Mouse (Mus musculus): ENCODE measurements around the gene Nprl3. TPM values are rescaled to one million over a fixed set of nuclear protein-coding genes. Genes with fewer than 3 reads are reported as not detected.
"Not testable (repeated sequence)": the region's sequence is repeated elsewhere in the genome, so short reads cannot be mapped to it uniquely, and the experiment has no call there.

Gene Nprl3
- total RNA-seq, 2 experiments from 2014 or later: 57.1 to 63.2 TPM

DNA sequence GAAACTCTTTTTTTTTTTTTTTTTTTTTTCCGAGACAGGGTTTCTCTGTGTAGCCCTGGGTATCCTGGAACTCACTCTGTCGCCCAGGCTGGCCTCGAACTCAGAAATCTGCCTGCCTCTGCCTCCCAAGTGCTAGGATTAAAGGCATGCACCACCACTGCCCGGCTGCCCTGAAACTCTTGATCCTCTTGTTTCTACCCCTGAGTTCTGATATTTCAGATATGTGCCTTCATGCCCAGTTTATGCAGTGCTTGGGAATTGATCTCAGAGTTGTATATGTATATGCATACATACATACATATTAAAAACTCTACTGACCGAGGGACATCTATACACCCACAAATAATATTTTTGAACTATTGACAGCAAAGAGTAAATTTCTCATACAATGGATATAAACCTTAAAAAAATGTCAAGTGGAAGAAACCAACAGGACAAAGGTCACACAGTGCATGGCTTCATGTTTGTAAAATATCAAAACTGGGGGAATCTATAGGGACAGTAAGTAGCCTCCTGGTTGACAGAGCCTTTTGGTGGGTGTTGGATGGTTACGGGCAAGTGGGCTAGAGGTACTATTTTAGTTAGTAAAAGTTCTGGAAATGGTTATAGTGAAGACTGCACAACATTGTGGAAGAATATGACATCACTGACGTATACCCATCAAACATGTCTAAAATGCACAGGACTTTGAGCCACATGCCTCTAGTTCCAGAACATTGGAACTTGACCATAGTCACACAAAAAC, 17.7 kb upstream of the Nprl3 start:
- DNase-seq (ENCODE audit: low spot score in 2 of 2): no peak

DNA sequence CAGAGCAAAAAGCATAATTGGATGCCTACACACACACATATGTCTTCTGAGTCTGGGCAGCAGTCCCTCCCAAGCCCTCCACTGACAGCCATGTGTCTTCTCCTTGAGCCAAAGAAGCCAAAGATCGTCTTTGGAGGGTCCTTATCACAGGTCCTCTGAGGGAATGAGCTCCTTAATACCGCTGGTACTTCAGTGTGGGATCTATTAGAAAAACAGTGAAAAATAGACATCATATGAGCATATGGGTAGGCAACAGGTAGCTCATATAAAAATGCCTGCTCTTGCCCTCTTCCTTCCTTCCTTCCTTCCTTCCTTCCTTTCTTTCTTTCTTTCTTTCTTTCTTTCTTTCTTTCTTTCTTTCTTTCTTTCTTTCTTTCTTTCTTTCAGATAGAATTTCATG, 17.1 kb upstream of the Nprl3 start:
- not testable (repeated sequence) for DNase-seq (ENCODE audit: low spot score in 2 of 2)

DNA sequence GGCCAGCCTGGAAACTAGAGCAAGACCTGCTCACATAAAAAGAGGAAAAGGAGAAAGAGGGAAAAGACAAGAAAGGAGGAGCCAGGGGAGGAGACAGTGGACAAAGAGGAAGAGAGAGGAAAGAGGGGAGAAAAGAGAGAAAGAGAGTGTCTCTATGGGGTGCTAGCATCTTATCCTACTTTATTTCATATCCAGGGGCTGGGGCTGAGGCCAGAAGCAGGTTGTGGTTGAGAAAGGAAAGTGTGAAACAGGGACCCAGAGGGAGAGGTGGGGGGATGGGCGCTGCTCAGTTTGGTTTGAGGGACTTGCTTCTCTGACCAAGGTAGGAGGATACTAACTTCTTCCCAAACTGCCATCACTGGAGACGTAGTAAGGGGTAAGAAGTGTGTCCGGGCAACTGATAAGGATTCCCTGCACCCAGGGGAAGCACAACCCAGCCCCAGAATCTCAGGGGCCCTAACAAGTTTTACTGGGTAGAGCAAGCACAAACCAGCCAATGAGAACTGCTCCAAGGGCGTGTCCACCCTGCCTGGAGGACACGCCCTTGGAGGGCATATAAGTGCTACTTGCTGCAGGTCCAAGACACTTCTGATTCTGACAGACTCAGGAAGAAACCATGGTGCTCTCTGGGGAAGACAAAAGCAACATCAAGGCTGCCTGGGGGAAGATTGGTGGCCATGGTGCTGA, 15.7 kb upstream of the Nprl3 start, which contains the start of gene Hba-a1:
Gene Hba-a1, plus strand, starts transcription at position 421 of the 687 bp plus-strand sequence.
- not testable (repeated sequence) for DNase-seq (ENCODE audit: low spot score in 2 of 2)

DNA sequence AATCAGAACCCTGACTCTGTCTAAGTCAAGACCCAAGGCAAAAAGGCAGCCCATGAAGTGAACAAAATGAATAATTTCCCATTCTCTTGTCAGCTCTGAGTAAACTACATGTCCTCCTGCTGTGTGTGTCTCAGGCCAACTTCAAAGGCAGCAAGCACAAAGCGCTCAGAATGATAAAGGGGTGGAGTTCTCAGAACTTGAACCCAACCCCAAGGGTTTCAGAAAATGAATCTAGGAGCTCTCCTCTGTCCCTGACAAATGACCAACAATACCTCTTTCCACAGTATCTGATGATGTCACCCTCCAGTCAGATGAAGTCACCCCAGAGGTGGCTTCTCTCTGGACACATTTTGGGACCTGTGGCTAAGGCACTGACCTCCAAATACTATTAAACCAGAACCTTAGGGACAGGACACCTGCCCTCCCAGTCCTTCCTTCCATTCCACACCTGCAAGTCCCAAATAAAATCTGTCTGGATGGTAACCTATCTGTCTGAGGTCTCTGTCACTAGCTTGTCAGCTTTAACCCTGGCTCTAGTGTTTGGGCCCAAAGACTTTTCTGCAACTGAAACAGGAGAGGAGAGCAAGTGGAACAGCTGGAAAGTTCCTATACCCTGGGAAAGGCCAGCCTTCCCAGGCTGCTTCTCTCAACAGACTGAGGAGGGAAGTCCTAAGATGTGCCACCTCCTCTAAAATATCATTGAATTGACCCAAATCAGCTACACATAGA, 14.1 kb upstream of the Nprl3 start:
- no peak for DNase-seq (ENCODE audit: low spot score in 2 of 2)

DNA sequence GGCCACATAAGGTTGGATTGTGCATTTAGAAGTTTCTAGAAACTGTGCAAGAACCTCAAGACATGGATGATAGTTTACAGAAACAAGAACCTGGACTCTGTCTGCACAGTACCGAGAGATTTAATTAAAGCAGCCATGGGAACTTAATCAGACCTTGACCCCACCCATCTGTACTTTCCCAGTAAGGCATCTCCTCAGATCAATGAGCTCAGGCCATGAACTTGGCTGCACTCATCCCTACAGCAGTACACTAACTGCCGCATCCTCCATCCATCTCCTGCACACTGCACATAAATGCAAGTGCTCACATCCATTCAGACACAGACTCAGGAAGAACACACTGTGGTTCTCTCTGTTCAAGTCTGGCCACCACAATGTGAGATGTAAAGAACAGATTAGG, 13.1 kb upstream of the Nprl3 start:
- no peak for DNase-seq (ENCODE audit: low spot score in 2 of 2)

DNA sequence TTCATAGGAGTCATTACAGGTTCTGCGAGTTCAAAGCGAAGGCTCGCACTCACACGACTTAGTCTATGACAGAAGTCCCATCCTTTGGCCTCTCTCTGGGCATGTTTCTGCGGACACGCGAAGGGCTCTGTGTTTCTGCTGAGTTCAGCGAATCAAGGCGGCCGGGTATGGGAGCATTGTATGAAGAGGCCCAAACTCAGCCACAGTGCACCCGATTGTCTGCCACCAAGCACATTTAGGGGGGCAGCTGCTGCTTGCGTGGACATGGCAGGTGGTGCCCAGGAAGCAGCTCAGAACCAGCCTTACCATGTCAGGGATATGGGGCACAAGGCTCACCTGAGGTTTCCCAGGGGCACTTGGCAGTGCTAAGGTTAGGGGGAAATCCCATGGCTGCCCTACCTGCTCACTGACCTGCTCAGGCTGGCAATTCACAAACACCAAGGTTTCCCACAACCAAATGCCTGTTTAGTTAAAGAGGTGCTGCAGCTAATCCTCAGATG, 11.0 kb upstream of the Nprl3 start:
- no peak for DNase-seq (ENCODE audit: low spot score in 2 of 2)

DNA sequence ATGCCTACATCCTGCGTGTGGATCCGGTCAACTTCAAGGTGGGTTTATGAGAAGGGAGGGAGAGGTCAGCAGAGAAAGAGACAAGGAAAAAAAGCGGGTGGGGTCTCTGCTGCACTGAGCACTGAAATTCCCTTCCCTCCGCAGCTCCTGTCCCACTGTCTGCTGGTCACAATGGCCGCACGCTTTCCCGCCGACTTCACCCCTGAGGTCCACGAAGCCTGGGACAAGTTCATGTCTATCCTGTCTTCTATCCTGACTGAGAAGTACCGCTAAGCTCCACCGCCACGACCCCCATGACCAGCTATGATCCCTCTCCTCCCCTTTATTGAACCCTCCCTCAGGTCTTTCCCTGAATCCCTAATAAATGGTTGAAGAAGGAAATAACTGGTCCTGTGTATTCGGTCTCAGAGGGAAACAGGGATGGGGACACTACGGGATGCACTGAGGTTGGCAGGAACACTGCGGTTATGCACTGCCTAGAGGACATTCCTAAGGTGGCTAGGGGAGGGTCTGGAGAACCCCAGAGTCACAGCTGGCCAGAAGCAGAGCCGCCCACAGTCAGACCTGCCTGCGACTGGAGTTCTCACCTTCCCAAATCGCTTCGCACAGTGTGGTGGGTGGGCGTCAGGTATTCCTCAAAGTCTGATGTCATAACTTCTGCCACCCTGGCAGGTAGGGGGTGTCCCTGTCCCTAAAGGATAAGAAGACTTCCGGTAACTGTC, 10.4 kb upstream of the Nprl3 start:
- DNase-seq (ENCODE audit: low spot score in 2 of 2): no peak

DNA sequence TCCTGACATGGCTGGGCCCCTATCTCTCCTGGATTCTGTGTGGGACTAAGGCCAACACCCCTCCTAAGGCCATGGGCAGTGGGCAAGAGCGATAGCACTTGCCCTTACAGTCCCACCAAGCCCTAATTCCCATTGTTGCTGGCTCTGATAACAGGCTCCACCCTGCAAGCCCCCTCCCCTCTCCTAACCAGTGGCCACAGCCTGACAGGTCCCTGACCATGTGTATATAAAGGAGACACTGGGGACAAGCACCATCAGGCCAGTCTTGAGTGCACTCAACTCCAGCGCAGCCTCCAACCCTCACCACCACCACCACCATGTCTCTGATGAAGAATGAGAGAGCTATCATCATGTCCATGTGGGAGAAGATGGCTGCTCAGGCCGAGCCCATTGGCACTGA, 8.8 kb upstream of the Nprl3 start, which contains the start of gene Hba-x:
Gene Hba-x, plus strand, starts transcription at position 54 of the 400 bp plus-strand sequence.
- DNase-seq (ENCODE audit: low spot score in 2 of 2): no peak

DNA sequence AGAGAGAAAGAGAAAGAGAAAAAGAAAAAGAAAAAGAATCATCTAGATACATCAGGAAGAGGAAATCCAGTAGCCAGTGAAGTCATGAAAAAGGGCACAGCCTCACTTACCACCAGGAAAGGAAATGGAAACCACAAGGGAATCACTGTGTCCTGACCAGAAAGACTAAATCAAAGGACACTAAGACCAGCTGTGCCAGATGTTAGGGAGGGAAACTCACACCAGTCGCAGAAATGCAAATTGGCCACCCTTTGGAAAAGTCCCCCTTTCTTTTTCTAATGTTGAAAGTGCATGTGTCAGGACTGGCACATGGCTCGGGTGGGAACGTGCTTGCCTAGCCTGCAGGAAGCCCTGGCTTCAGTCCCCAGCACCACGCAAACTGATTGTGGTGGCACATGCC, 3.7 kb upstream of the Nprl3 start:
- DNase-seq (ENCODE audit: low spot score in 2 of 2): no peak

DNA sequence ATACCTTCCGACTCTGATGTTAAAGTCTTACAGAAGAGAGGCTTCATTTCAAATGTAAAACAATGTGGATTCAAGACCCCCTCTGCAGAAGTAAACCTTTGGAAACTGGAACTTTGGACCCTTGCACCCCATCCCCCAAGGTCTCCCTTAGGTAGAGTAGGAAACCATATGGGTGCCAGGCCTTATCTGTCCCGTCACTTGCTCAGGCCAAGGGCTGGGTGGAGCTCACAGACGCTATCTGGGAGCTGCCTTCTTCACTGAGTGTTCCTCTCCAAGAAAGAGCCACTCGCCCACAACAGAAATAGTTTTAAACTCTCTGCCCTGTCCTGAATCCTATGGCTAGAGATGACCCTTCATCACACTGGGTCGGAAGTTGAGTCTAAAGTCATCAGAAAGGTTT, 1.4 kb upstream of the Nprl3 start:
- DNase-seq (ENCODE audit: low spot score in 2 of 2): no peak

DNA sequence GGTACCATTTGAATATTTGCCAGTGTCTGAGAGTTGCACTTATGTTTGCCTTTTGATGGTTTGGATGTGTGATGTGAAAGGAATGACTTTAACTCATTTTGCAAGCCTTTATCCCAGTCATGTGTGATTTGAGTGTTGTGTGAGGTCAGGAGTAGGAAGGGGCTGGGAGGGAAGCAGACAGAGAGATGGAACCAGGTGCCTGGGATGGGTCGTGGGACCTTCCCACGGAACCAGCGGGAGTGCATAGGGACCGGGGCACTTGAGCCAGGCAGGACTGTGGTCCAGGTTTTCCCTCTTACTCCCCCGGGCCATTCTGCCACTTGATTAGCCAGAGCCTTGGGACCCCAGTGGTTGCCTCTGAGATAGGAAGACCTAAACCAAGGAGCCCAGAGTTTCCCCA, 457 bp upstream of the Nprl3 start:
- no peak for DNase-seq (ENCODE audit: low spot score in 2 of 2)

DNA sequence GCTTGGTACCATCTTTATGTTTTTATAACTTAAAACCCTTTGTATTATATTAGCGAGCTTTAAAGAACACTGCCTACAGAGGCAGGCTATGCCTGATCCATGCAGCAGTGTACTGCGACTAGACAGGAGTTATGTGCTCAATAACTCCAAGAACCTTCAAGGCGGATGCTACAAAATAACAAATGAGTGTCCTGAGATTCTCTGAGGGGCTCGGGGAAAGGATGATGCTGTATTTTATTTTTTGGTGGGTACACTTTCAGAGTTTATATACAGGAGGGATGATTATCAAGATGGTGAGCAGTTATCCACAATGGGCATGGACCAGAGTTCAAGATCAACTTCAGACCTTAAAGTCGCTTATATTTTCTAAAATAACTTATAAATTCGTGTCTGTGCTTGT, 731 bp downstream of the Nprl3 start:
- DNase-seq (ENCODE audit: low spot score in 2 of 2): no peak

DNA sequence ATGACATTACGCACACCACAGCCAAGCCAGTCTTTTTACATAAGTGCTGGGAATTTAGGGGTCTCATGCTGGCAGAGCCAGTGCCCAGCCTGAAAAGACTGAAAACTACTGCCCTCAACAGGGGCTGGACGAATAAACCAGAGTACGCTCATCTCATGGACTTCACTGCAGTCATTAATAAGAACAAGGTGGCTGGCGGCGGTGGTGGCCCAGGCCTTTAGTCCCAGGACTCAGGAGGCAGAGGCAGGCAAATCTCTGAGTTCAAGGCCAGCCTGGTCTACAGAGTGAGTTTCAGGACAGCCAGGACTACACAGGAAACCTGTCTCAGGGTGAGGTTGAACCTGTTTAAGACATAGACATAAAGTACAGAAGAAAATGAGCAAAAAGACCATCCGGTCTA, 1.3 kb downstream of the Nprl3 start:
- DNase-seq (ENCODE audit: low spot score in 2 of 2): no peak

DNA sequence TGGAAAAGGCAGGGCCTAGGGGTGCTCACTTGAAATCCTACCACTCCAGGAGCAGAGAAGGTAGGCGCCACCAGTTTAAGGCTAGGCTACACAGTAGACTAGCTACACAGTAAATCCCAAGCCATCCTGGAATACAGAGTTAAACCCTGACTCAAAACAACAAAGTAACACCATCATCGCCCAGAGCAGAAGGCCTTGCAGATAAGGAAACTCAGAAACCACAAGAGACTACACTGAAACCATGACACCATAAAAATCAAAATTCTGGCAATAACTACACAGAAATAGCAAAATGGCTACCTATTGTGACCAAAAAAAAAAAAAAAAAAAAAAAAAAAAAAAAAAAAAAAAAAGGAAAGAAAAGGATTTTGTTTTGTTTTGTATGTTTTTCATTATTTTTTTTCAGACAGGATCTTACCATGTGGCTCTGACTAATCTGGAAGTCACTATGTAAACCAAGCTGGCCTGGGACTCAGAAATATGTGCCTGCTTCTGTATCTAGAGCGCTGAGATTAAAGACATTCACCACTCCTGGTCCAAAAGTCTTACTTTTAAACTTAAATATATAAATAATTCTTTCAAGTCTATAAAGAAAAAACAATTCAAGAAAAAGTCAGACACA, 2.3 kb downstream of the Nprl3 start:
- no peak for DNase-seq (ENCODE audit: low spot score in 2 of 2)

DNA sequence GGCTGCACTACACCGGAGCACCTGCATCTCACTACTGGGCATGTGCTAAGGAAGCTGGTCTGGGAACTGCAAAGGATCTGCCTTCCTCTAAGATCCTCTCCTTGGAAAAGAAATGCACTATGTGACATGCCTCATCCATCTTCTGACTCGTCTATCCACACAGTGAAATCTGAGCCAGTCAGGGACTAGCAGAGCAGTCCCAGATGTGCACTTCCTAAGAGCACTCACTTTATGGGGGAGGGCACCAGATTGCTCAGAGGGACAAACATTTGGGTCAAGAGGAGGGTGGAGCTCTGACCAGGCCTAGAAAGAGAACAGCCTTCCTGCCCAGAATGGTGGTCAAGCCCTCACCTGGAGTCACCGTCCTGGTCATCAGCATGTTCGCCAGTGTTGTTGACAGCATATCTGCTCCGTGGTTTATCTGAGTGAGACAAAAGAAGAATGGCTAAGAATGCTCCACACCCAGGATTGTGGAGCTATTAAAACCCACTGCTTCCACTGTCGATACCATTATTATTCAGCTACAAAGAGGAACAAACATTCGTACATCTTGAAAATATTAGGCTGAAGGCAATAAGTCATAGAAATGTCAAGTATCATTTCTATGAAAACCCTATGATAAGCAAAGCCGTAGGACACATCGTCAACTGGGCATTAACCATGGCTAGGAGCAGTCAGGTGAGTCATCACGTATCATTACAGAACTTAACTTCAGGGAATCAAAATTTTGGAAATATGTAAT, 4.7 kb downstream of the Nprl3 start:
- no peak for DNase-seq (ENCODE audit: low spot score in 2 of 2)

DNA sequence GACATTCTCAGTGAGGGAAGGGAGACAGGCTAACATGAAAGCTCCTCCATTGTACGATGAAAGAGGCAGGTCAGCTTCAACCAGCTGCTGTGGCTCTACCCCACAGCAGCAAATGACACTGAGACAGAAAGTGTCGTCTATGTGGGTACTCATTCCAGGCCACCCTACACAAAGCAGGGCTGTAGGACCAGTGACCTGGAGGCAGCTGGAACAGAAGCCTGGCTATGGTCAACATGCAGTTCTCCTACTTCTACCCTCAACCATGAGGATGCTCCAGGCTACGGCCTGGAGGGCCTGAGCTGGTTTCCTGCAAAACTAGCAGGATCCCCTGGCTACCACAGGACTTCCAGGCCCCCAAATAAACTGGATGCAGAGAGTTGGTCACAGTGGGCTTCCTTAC, 10.9 kb downstream of the Nprl3 start:
- DNase-seq (ENCODE audit: low spot score in 2 of 2): no peak

DNA sequence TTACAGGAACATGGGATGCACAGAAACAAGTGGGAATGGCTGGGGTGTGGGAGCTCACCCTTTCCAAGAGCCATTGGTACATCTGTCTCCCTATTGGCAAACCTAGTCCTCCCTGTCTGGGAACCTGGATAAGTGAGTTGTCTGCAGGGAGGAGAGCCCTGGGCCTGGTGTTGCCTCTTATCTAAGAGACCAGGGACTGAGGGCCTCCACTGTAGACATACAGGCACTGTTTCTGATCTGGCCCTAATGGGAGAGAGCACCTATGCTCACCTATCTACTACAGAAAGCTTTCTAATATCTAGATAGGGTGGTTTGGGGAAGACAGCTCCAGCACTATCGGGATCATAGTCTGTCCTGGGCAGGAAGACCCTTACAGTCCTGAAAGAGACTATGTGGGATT, 11.4 kb downstream of the Nprl3 start:
- DNase-seq (ENCODE audit: low spot score in 2 of 2): no peak

DNA sequence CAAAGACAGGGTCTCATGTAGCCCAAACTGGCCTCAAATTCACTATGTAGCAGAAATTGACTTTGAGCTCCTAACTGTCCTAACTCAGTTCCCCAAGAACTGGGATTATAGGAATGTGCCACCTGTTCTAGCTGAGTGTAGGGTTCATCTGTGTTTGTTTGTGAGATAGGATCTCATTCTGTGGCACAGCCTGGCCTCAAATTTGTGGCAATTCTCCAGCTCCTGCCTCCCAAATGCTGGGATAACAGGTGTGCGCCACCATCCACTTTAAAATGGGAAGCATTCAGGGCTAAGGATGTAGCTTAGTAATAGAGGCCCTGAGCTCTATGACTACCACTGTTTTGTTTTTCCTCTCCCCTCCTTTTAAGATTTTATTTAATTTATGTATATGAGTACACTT, 14.4 kb downstream of the Nprl3 start:
- no peak for DNase-seq (ENCODE audit: low spot score in 2 of 2)

DNA sequence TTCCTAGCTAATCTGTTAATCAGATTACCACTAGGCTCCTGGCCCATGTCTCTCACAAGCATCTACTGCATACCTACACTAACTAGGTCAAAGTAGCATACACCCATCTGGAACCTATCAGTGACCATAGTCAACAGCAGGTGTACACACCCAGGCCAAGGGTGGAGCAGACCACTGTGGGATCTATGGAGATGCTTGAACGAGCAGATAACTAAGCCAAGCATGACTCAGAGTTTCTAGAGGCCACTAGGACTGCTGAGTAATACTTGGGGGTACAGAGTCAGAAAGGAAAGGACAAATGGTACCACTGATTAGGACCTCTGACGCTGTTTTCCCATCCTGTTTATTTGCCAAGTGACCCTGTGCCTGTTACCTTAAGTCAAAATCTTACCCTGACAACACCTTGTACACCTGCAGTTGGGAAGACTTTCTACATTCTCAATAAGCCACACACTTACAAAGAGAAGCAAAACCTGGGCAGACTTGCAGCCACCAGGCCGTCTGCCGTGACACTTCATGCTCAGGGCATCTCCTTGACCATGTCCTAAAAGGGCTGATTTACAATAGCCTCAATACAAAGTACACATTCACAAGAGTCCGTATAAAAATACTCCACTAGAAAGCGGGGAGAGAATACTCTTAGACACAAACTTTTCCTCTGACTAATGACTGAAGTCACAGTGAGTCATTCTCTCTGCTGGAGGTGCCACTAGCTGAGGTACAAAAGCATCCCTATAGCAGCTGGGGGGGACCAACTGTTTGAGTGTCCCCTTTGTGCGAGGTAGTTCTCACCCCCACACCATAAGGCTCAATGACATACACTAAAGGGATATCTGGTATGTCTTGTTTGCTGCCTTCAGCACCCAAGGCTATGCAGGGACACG, 16.4 kb downstream of the Nprl3 start:
- no peak for DNase-seq (ENCODE audit: low spot score in 2 of 2)

Measured in layer of hippocampus, postnatal 14 days (tissue).